Mouse (Mus musculus) testis, adult 2 months (tissue): Measurements from ENCODE around the gene Mpz.

ENCODE experiments used
- CTCF ChIP-seq: fragments of 200-500 bp; IDR thresholded peaks from 2 replicates; pipeline ENCODE4 v1.5.1; 2012; ENCODE audit warnings: low read depth, mild to moderate bottlenecking, inconsistent platforms, low read length, moderate library complexity; ENCODE audit not compliant: control insufficient read depth, insufficient read depth, insufficient replicate concordance
- POLR2A ChIP-seq: fragments of 200-500 bp; IDR thresholded peaks from 2 replicates; pipeline ENCODE4 v1.6.1; 2012; ENCODE audit warnings: low read depth, mild to moderate bottlenecking, inconsistent platforms, low read length, moderate library complexity; ENCODE audit not compliant: control insufficient read depth

DNA sequence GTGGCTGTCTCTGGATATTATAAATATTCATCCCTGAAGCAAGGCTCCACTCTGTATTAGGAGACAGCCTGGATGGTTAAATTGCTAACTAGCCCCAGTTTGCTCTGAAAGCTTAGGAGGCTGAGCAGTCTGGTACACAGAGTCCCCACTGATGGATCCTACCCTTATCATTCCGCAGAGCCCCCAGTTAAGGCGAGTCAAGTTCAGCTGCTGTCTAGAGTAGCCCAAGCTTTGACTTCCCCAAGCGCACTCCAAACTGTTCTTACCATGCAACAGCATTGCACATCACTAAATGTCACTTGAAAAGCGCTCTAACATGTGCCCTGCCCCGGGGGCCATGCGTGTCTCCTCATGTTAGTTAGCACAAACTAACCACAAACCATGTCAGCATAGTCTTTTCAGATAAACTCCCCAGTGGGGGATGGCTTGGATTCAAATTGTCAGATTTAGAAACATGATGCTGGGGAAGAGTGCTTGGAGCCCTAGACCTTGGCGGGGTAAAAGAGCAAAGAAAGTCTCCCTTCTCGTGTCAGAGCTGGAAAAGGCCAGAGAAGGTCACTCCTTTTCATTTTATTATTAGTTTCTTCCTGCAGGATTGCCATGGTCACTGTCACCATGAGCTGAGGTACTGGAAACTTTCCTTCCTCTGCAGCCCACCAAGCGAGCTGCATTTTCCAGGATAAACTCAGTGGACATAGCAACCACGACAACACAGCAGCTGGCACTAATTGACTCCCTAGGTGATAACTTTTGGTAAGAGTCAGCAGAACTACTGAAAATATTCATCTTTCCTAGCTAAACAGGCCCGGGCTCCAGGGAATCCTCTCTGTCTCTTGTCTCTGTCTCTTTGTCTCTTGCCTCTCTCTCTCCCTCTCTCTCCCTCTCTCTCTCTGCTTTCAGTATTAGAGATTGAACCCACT is 43.7 kb downstream of the Mpz start:
- no peak for TF ChIP-seq CTCF
- no peak for TF ChIP-seq POLR2A
